Mouse (Mus musculus): ENCODE measurements around the gene Zfp352. TPM values are rescaled to one million over a fixed set of nuclear protein-coding genes. Genes with fewer than 3 reads are reported as not detected.
"Not testable (repeated sequence)": the region's sequence is repeated elsewhere in the genome, so short reads cannot be mapped to it uniquely, and the experiment has no call there.

Gene Zfp352
- total RNA-seq (2021): not detected

- DNase-seq: no peak
- intact Hi-C loops (cut with DNase I): no loop called here
These were observed at the start of gene Zfp352 for GRCm38 (mm10) chr4:90218520-90218919. Gene Zfp352, plus strand, starts transcription at chr4:90218820.

GRCm38 (mm10) chr4:90170890-90171483, 47.6 kb upstream of the Zfp352 start:
- no peak for DNase-seq
- intact Hi-C loops (cut with DNase I): no loop called here

- DNase-seq: no peak
- intact Hi-C loops (cut with DNase I): no loop called here
These were observed 44.6 kb upstream of the Zfp352 start for GRCm38 (mm10) chr4:90174036-90174435.

GRCm38 (mm10) chr4:90203421-90203820, 15.2 kb upstream of the Zfp352 start:
- intact Hi-C loops (cut with DNase I): no loop called here
- DNase-seq: no peak

- intact Hi-C loops (cut with DNase I): no loop called here
These were observed 7.1 kb upstream of the Zfp352 start for GRCm38 (mm10) chr4:90211475-90211874.

GRCm38 (mm10) chr4:90212076-90212475, 6.5 kb upstream of the Zfp352 start:
- no peak for DNase-seq
- intact Hi-C loops (cut with DNase I): no loop called here

More at GRCm38 (mm10) chr4:90211475-90211874, 7.1 kb upstream of the Zfp352 start:
- DNase-seq: no peak

GRCm38 (mm10) chr4:90235646-90236045, 17.0 kb downstream of the Zfp352 start:
- intact Hi-C loops (cut with DNase I); DNase-seq: not testable (repeated sequence)

- intact Hi-C loops (cut with DNase I): no loop called here
- no peak for DNase-seq
These were observed 51.2 kb downstream of the Zfp352 start for GRCm38 (mm10) chr4:90269781-90270180.
